Mouse (Mus musculus) c-Kit-positive CD71-positive TER-119-negative erythroid progenitor cells, embryonic 14.5 days (primary cell): ENCODE measurements around the gene Ppp1cc.
A peak's percentile ranks its signal among the peaks of the same experiment; 100 is the strongest.
"Not testable (repeated sequence)": the region's sequence is repeated elsewhere in the genome, so short reads cannot be mapped to it uniquely, and the experiment has no call there.

Experiments
- DNase-seq: peaks from one replicate; pipeline ENCODE4 v3.0.0-alpha.2; 2013; ENCODE audit warnings: low read depth

The Ppp1cc gene

DNA sequence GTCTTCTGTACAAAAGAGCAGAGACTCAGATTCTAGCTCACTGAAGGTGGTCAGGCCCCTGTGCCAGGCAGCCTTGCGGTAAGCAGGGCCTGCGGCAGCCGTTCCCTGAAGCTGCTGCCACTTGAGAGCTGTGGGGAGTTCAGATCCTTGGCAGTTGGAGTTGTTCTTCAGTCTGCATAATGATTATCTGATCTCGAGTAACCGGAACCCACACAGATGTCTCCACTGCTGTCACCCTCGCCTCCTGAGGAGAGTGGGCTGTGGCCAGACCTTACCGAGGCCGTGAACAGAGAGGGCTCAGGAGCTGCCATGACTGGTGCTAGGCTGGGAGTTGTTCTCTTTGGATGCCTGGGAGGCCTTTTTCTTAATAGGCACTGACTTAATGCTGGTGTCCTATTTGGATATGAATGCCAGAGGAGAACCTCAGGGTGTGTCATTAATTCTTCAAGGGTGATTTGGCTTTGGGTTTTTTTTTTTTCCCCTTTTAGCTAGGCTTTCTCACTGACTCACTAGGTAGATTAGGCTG lies 8.6 kb downstream of the Ppp1cc start:
- DNase-seq, result no peak

DNA sequence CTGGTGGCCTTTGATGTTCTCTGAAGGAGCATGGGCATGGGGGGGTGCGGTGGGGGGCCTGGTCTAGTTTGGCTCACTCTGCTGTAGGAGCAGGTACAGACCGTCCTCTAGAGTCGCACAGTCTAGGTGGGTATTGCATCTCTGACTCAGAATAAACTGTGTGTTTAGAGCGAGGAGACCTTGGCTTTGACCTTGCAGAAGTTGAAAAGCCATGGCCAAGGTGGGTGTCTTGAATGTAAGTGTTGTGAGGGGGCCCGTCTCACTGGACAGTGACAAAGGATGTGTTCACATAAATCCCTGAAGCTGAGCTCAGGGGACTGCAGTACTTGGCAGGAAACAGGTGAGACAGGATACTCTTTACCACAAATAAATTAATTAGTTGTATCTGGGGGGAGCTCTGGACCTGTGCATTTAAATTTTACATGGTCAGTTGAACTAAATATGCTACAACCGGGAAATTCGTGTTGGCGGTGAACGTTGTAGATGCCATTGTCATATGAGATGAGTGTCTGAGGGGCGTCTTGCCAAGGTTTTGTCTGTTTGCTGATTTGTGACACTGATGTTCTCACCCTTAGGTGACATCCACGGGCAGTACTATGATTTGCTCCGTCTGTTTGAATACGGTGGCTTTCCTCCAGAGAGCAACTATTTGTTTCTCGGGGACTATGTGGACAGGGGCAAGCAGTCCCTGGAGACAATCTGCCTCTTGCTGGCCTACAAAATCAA lies 10.4 kb downstream of the Ppp1cc start:
- no peak for DNase-seq

DNA sequence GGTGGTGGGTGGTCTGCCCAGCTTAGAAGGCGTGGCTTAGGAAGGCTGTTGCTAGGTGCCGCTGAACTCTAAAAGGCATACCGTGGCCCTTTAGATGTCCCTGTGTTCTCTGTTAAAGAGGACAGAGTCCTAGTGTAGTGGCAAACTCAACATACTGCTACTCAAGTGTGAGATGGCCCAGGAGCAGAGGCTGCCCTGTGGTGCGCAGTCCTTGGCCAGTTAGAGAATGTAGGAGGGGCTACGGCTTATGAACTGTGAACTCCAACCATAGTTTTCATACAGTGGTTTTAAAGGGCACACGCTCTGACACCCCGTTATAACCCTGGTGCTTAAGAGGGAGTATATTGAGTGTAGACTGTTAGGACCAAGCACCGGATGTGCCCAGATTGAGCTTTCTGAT lies 13.0 kb downstream of the Ppp1cc start:
- DNase-seq, result no peak

DNA sequence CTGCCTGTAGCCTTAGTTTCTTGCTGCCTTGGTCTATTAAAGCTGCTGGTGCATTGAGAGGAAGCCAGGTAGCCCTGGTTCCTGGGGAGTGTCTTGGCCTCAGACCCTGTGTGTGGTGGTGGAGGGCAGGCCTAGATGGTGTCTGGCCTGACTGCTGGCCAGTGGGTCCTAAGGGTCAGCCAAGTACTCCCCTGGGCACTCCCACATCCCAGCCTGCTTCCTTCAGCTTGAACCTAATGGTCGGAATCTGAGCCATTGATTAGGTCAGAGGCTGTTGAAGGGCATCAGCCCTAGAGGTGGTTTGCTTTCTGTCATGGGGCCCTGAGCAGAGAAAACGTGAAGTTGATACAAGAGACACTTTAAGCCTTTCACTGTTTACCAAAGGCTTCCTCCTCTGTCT lies 17.3 kb downstream of the Ppp1cc start:
- no peak for DNase-seq

DNA sequence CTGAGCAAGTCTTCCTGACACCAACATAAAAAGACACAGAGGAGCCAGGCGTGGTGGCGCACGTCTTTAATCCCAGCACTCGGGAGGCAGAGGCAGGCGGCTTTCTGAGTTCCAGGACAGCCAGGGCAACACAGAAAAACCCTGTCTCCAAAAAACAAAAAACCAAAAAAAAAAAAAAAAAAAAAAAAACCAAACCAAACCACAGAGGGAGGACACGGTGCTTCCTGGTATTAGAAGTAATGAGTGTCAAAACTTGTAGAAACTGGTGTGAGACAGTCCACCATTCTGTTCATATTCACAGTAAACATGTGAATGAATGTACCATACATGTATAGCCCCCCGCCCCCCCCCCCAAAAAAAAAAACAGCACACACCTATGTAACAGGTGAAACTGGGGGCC lies 17.9 kb downstream of the Ppp1cc start:
- no peak for DNase-seq

DNA sequence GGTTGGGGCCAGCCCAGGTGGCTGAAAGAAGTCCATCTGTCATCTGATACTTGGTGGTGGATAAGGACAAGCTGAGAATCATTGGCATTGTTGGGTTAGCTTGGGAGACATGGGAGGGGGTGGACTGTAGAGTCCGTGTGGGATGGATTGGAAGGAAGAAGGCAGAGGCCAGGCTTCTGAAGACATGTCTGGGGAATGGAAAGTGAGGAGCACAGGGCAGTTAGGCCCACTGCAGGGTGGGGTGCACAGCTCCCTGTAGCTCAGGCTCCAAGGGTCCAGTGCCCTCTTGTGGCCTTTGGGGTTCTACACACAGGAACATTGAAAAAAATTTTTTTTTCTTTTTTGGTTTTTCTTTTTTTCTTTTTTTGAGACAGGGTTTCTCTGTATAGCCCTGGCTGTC lies 18.3 kb downstream of the Ppp1cc start:
- DNase-seq, result peak; percentile 44

DNA sequence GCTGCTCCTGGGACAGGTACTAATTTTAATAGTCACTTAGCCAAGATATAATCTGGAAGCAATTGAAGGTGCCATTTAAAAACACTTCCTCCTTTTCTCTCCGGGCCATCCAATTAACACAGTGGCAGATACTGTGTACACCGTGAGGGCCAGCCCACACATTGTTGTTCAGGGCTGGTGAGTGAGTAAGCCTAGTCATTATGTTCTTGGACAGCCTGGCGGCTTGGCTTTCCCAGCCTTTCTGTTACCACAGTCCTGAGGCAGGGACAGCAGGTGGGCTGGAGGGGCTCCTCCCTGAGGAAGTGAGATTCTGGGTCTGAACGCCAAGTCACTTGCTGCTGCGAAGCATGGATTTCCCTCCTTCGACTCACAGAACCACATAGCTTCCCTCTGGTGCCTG lies 21.6 kb downstream of the Ppp1cc start:
- no peak for DNase-seq

DNA sequence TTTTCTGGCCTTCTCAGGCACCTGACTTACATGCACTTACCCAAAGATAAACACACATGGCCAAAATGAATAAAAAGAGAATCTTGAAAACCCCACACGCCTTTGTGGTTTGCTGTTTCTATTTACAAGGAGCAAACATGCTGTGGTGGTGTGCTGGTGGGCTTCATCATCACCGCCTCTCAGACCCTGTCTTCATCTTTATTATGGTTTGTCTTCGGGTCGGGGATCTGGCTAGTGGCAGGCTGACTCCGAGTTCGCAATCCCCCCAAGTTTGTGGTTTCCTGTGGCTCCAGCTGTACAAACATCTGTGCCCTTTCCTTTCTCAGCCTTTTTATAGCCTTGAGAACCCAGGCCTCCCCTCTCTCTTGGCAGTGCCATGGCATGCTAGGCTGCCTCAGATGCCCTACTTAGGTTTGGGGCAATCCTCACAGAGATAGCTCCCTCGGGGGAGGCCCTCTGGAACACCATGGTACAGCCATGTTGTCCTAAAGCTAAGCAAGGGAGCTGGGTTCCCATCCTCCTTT lies 26.3 kb downstream of the Ppp1cc start:
- no peak for DNase-seq

DNA sequence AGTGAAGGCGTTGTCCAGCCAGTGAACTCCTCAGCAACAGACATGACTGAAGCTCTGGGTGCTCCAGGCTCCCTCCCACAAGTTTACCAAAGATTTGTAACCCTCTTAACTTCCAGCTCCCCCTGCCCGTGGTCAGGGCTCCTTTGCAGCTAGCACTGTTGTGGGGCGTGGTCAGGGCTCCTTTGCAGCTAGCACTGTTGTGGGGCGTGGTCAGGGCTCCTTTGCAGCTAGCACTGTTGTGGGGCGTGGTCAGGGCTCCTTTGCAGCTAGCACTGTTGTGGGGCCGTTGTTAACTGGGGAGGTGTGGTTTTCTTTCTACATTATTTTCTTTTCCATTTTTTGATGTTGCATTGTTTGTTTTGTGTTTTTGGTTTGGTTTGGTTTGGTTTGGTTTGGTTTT lies 26.8 kb downstream of the Ppp1cc start:
- DNase-seq, result not testable (repeated sequence)

DNA sequence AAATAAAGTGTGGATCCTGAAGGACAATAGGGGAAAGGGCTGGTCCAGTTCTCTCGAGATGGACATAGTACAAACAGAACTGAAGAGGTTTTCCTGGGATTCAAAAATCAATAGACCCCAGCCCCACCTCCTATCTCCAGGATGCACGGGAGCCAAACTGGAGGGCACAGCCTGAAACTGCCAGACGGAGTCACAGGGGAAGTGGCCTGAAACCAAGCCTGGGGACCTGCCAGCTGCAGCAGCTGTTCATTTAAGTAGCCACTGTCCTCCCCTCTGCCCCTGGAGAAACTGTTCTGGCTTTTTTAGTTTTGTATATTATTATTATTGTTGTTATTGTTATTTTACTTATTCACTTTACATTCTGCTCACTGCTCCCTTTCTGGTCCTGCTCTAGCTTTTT lies 31.0 kb downstream of the Ppp1cc start:
- DNase-seq, result no peak

DNA sequence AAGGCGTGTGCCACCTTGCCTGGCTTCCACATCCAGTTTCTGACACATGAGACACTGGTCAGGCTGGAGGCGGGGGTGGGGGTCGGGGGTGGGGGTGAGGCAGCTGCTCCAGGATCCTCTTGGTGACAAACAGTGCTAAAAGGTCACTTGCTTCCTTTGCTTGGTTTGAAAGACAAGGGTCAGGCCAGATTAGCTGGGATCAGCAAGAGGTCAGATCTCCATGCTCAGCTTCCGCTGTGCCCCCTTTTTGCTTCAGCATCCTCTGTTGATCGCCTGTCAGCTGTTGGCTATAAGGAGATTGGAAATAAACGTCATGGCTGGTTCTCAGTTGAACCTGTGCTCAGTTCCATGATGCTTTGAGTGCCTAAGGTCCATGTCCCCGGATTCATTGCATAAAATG lies 32.4 kb downstream of the Ppp1cc start:
- DNase-seq, result no peak

DNA sequence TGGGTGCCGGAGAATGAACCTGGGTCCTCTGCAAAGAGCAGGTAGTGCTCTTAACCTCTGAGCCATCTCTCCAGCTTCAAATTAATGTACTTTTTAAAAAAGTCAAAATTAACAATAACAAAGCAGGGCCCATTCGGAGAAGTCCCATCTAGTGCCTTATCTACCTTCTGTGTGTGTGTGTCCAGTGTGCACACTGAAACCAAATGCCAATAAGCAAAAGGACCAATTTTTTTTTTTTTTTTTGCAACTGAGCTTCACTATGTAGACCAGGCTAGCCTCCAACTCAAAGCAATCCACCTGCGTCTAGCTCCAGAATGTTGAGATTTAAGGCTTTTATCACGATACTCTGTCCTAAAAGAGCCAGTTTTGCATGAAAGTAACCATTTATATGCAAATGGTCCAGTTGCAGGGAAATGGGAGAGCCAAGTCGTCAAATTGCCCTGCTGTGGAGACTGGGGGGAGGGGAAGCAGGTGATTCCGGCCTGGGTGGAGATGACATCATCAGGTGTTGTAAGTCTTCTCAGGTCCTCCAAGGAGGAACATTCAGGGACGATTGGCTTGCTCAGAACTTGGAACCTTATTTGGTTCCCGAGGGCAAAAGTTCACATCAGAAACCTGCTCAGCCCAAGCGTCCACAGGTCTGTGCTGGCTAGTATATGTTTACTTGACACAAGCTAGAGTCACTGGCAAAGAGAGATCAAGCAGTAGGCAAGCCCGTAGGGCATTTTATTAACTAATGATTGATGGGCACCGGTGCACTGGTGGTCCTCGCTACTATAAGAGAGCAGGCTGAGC lies 33.4 kb downstream of the Ppp1cc start:
- DNase-seq, result no peak

DNA sequence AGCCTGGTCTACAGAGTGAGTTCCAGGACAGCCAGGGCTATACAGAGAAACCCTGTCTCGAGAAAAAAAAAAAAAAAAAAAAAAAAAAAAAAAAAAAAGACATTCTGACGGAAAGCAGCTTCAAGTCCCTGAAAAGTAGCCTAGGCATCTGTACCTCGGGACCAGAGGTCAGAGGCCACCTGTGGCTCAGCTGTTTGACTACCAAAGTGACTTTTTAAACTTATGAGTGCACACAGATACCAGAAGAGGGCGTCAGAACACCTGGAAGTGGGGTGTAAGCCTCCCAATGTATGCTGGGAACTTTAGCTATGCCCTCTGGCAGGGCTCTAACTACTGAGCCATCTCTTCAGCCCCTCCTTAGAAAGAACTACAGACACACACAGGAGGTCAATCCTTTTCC lies 34.3 kb downstream of the Ppp1cc start:
- no peak for DNase-seq

DNA sequence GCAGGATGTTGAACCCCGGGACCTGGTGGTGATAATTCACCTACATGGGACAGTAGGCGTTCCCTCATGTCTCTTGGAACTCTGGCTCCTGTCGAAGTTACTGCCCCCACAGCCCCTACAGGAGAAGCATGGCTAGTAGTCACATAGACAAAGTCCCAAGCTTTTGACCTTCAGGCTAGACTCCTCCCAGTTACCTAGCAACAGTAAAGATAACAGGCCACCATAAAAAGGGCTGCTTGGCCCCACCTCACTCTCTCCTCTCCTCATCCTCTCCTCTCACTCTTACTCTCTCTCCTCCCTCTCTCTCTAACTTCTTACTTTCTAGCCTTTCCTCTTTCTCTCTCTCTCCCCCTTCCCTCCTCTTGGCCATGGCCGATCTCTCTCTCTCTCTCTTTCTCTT lies 42.8 kb downstream of the Ppp1cc start:
- DNase-seq, result no peak

DNA sequence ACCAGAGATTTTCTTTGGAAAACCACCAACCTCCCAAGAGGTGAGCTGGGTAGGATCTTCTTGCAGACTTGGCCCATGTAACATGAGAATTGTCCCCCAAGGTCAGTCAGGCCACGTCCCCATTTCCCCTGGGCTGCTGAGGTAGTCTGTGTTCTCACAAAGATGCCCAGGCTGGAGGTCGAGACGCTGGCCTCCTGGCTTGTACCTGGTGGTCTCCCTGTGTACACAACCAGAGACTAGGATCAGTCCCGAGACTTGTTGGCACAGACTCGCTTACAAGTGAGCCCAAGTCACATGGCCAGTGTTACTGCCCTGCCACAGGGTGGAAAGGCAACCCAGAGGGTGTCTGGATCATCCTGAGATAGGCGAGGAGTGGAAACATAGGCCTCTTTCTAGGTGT lies 43.8 kb downstream of the Ppp1cc start:
- no peak for DNase-seq

DNA sequence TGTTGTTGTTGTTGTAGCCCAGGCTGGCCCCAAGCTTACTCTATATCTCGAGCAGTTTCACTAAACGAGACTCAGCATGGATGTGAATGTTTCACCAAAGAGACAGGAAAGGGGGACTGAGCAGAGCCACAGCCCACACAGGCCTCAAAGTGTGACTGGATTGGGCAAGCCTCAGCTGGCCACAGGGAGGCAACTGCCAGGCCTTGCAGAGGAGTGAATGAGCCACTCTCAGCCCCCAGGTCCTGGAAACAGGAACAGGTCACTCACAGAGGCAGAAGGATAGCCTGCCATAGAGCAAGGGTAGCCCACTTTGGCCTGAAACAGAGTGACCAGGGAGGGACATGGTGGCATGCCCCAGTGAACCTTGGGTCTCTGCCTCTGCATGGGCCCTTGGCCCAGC lies 46.1 kb downstream of the Ppp1cc start:
- DNase-seq, result no peak

DNA sequence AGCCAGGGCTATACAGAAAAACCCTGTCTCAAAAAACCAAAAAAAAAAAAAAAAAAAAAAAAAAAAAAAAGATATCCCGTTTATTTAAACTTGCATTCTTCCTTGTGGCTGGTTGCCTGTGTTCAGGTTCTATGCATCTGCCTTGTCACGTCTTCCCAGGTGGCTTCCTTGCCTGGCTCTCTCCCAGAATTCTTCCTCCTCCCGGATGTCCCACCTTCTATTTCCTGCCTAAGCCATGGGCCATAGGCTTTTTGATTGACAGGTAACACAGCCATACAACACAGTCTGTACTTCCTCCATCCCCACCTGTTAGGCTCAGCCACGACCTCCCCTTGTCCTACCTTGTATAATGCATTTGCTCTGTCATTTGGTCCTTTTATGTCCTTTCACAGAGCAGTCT lies 48.4 kb downstream of the Ppp1cc start, which contains the start of gene Hvcn1:
TSS of gene Hvcn1 (plus strand) at position 330 of the 400 bp plus-strand sequence.
- no peak for DNase-seq

DNA sequence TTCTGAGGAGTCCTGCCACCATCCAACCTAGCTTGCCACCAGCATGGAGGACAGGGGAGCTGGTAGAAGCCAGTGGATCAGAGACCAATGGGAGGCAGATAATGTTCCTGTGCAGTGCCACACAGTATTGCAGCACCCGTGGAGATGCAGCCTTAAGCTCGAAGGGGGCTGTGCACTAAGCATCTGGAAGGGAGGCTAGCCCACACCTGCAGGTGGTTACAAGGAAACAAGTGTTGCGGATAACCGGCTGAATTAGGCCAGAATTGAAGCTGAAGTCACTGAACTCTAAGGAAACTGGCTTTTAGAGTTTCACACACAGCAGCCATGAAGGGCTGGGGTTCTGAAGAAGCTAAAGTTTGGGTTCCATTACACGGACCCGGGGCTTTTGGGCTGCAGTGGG lies 50.8 kb downstream of the Ppp1cc start:
- no peak for DNase-seq

DNA sequence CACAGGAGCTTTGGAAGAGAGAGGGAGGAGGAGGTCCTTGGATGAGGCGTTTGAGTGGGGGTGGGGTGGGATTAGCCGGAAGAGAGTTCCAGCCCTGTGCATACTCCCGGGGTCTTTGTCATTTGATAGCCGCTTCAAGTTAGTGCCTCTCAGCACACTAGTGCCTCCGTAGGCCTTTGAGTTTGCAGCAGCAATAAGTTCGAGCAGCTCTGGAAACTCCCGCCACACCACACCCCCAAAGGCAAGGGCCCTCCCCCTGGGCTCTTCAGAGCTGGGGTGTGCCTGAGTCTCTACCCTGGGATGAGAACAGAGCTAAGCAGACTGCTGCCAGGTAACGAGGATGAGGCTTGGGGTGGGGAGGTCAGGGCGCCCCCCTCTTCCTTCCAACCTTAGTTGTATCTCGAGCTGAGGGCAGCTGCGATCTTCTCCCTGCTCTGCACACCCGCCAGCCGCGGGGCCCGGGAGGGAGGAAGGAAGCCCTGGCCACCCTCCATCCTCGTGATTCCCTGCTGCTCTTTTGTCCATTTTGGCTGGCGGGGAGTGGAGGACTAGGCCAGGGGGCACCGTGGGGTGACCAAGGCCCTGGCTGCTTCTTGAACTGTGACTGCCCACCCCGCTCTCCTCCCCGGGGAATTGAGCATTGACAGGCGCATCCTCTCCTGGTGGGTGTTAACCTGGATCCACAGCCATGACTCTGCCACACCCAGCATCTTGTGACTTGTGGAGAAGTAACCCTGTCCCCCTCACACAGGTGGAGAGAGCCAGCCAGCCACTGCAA lies 51.7 kb downstream of the Ppp1cc start:
- peak; percentile 24 for DNase-seq

DNA sequence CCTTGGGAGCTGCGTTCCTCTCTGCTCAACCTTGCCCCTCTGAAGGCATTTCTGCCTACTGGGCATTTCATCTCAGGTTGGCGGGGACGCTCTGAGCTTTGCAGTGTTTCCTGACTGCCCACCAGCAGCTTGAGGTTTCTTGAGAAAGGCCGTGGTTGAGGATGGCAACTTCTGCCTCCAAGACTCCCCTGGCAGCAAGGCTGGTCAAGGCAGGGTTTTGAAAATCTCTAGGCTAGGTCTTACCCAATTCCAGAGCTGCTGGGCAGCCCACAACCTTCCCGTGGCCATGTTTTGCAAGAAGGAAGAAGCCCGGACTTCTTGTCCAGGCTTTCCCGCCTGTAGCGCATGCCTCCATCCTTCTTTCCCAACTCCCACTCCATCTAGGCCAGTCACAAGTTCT lies 52.8 kb downstream of the Ppp1cc start:
- DNase-seq, result no peak

DNA sequence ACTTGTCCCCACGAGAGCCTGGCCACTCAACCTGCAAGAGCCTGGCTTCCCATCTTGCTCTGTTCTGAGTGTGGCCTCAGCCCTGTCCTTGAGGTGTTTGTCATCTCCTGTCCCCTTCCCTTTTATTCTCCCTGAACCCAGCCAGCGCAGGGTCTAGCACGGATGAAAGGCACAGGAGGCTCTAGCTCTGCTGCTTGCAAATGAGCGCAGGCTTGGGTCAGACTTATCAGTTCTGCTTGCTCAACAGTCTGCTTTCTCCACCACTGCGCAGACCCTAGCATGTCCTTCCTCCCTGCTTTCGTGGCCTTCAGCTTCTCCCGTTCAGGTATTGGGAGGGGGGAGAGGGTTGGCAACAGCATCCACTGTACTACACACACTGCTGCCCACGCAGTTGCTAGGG lies 54.0 kb downstream of the Ppp1cc start:
- no peak for DNase-seq

DNA sequence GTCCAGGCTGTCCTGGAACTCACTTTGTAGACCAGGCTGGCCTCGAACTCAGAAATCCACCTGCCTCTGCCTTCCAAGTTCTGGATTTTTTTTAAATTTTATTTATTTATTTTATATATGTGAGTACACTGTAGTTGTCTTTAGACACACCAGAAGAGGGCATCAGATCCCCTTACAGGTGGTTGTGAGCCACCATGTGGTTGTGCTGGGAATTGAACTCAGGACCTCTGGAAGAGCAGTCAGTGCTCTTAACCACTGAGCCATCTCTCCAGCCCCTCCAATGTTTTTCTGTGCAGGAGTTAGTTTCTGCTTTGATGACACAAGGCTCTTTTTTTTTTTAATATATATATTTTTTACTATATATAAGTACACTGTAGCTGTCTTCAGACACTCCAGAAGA lies 54.7 kb downstream of the Ppp1cc start:
- not testable (repeated sequence) for DNase-seq
